Mouse (Mus musculus): ENCODE measurements at regions not wholly inside any gene's neighbourhood (a gene's known extent, or its start where the extent isn't known, plus 50 kb on each side); places are given as distances from the start of the nearest gene placed in this dataset.
"Not testable (repeated sequence)": the region's sequence is repeated elsewhere in the genome, so short reads cannot be mapped to it uniquely, and the experiment has no call there.

DNA sequence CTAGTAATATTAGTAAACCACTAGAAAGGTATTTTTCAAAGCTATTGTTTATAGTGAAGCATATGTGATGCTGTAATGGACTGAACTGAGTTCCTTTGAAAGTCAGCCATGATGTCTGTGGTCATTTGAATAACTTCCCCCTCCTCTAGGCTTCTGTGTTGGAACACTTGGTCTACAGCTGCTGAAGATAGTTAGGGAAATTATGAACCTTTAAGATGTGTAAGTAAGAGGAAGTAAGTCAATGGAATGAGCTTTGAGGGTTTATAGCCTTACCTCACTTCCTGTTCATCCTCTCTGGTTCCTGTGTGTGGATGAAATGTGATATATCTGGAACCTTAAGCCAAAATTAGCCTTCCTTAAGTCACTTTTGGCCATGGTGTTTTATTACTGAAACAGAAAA is 145.7 kb upstream of the Tmem229a start:
- H3K4me2 ChIP-seq (ENCODE audit: low read depth, low read length), result no peak overlapping the region
- no peaks in the 10 kb centered on the region for H3K36me3 ChIP-seq (ENCODE audit: control insufficient read depth, insufficient read depth, low read length)
- no peaks in the 10 kb centered on the region for H3K27me3 ChIP-seq (ENCODE audit: control insufficient read depth, insufficient read depth, low read length)
- H3K4me3 ChIP-seq (replicated peaks; ENCODE audit: low read length), result no peak overlapping the region
- H3K27ac ChIP-seq (ENCODE audit: low read length), result no peak overlapping the region
- ATAC-seq (ENCODE audit: insufficient read depth, low FRiP score), result no peak
- H3K9ac ChIP-seq (ENCODE audit: low read length), result no peak overlapping the region
- H3K9me3 ChIP-seq (replicated peaks; ENCODE audit: control insufficient read depth, low read length), result no peaks in the 10 kb centered on the region
- no peaks in the 10 kb centered on the region for H3K4me1 ChIP-seq (ENCODE audit: control insufficient read depth, insufficient read depth, low read length)

GRCm38 (mm10) chr6:25087167-25087566 is 131.1 kb upstream of the Tmem229a start:
- H3K27ac ChIP-seq (ENCODE audit: low read length), result no peak overlapping the region
- no peaks in the 10 kb centered on the region for H3K36me3 ChIP-seq (ENCODE audit: control insufficient read depth, insufficient read depth, low read length)
- H3K4me3 ChIP-seq (replicated peaks; ENCODE audit: low read length), result no peak overlapping the region
- no peaks in the 10 kb centered on the region for H3K9me3 ChIP-seq (replicated peaks; ENCODE audit: control insufficient read depth, low read length)
- no peak for ATAC-seq (ENCODE audit: insufficient read depth, low FRiP score)
- no peak overlapping the region for H3K4me2 ChIP-seq (ENCODE audit: low read depth, low read length)
- 77% methylated on average over 1 of the region's 1 CpGs for WGBS
- no peaks in the 10 kb centered on the region for H3K27me3 ChIP-seq (ENCODE audit: control insufficient read depth, insufficient read depth, low read length)
- no peak overlapping the region for H3K9ac ChIP-seq (ENCODE audit: low read length)
- H3K4me1 ChIP-seq (ENCODE audit: control insufficient read depth, insufficient read depth, low read length), result no peaks in the 10 kb centered on the region

GRCm38 (mm10) chr6:25085871-25086270 is 129.8 kb upstream of the Tmem229a start:
- no peak overlapping the region for H3K9ac ChIP-seq (ENCODE audit: low read length)
- WGBS, result 89% methylated on average over 2 of the region's 2 CpGs
- H3K27ac ChIP-seq (ENCODE audit: low read length), result no peak overlapping the region
- no peak overlapping the region for H3K4me2 ChIP-seq (ENCODE audit: low read depth, low read length)
- H3K27me3 ChIP-seq (ENCODE audit: control insufficient read depth, insufficient read depth, low read length), result no peaks in the 10 kb centered on the region
- H3K4me3 ChIP-seq (replicated peaks; ENCODE audit: low read length), result no peak overlapping the region
- ATAC-seq (ENCODE audit: insufficient read depth, low FRiP score), result no peak
- no peaks in the 10 kb centered on the region for H3K36me3 ChIP-seq (ENCODE audit: control insufficient read depth, insufficient read depth, low read length)
- no peaks in the 10 kb centered on the region for H3K4me1 ChIP-seq (ENCODE audit: control insufficient read depth, insufficient read depth, low read length)
- H3K9me3 ChIP-seq (replicated peaks; ENCODE audit: control insufficient read depth, low read length), result no peaks in the 10 kb centered on the region

DNA sequence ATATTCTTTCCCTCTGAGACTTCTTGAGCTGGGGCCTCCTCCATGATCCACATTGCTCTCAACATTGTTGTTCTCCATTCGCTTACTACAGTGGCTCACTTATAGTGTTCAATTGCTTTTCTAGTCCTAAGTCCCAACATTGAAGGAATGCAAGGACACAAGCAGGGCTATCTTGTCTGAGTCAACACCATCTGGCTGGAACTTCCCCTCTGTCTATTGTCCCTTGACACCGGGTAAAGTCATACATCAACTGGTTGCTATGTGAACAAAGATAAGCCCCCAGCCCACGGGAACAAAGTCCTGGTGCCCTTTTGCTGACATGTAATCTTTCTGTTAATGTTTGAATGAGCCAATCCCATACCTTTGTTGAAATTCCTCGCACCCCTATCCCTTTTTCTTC is 129.2 kb upstream of the Tmem229a start:
- 42% methylated on average over 4 of the region's 4 CpGs for WGBS
- H3K9me3 ChIP-seq (replicated peaks; ENCODE audit: control insufficient read depth, low read length); H3K9ac ChIP-seq (ENCODE audit: low read length); H3K27ac ChIP-seq (ENCODE audit: low read length); H3K4me1 ChIP-seq (ENCODE audit: control insufficient read depth, insufficient read depth, low read length); H3K4me3 ChIP-seq (replicated peaks; ENCODE audit: low read length); ATAC-seq (ENCODE audit: insufficient read depth, low FRiP score); H3K4me2 ChIP-seq (ENCODE audit: low read depth, low read length); H3K36me3 ChIP-seq (ENCODE audit: control insufficient read depth, insufficient read depth, low read length); H3K27me3 ChIP-seq (ENCODE audit: control insufficient read depth, insufficient read depth, low read length): not testable (repeated sequence)

DNA sequence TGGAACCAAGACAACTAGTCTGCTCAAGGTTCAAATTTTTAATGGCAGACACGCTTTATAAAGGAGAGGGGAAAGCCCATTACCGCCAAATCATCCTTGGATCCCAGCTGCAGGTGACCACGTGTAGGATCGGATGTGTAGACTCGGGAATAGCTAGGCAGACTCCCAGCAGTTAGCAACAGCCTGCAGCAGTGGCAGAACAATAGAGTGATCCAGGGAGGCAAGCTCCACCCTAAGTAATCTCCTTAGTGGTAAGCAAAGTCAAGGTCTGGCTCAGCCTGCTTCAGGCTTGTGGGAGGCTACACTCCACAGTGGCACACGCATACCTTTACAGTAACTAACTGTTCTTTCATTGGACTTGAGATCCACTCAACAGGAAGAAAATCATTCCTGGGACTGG is 109.8 kb upstream of the Tmem229a start:
- no peaks in the 10 kb centered on the region for H3K27me3 ChIP-seq (ENCODE audit: control insufficient read depth, insufficient read depth, low read length)
- 49% methylated on average over 6 of the region's 6 CpGs for WGBS

DNA sequence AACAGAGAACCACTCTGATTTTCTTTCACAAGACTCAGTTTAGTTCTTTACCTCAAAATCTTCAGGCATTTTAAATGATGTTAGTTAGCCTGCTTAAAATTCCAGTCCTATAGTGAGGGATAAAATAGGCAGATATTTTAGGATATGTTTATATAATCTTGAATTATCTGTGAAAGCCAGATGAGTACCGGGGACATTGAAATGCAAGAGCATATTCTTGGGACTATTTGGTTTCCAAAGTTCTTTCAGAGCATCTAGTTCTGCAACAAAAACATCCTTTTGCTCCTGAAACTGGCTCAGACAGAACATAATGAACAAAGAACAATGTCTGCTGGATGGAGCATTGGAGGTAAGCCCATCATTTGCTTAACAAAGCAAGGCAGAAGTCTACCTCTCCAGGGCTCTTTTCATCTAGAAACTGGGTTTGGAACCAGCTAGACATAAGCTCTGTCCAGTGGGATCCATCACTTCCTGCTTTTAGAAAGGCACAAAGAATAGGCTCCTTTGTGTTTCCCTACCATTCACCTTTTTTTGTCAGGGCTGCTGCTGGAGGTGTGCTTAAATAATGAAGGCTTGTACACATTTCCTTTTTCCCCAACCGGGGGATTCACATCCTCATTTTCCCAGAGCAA is 76.9 kb upstream of the Tmem229a start:
- Histone ChIP-seq H3K9ac (ENCODE audit: low read length) (no peak overlapping the region), H3K4me2 (ENCODE audit: low read depth, low read length) (no peak overlapping the region), H3K27me3 (ENCODE audit: control insufficient read depth, insufficient read depth, low read length) (no peaks in the 10 kb centered on the region), H3K36me3 (ENCODE audit: control insufficient read depth, insufficient read depth, low read length) (no peaks in the 10 kb centered on the region), H3K4me3 (replicated peaks; ENCODE audit: low read length) (no peak overlapping the region), H3K9me3 (replicated peaks; ENCODE audit: control insufficient read depth, low read length) (no peaks in the 10 kb centered on the region), H3K4me1 (ENCODE audit: control insufficient read depth, insufficient read depth, low read length) (no peaks in the 10 kb centered on the region), H3K27ac (ENCODE audit: low read length) (no peak overlapping the region)
- no peak for ATAC-seq (ENCODE audit: insufficient read depth, low FRiP score)
- WGBS, result 65% methylated on average over 2 of the region's 2 CpGs

More for the DNA sequence above, 109.8 kb upstream of the Tmem229a start:
- Histone ChIP-seq H3K9me3 (replicated peaks; ENCODE audit: control insufficient read depth, low read length) (no peaks in the 10 kb centered on the region), H3K4me3 (replicated peaks; ENCODE audit: low read length) (no peak overlapping the region), H3K4me2 (ENCODE audit: low read depth, low read length) (no peak overlapping the region), H3K36me3 (ENCODE audit: control insufficient read depth, insufficient read depth, low read length) (no peaks in the 10 kb centered on the region), H3K9ac (ENCODE audit: low read length) (no peak overlapping the region), H3K27ac (ENCODE audit: low read length) (no peak overlapping the region), H3K4me1 (ENCODE audit: control insufficient read depth, insufficient read depth, low read length) (no peaks in the 10 kb centered on the region)
- ATAC-seq (ENCODE audit: insufficient read depth, low FRiP score), result no peak

DNA sequence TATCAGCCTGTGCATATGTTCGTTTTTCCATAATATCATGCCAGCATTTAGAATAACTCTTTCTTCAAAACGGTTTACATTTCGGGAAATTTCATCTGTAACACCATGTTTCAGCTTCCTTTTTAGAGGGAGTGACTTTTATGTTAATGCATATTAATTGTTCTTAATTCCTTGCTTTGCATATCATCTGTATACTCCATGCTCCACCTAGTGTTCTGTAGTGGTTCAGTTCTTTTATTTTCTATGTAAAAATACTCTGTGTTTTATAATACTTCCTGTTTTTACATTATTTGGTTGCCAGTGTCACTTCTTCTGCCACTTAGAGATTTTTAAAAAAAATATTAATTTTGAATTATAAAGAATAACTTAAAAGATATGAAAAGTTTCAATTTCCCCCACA is 70.9 kb upstream of the Tmem229a start:
- Histone ChIP-seq H3K9me3 (replicated peaks; ENCODE audit: control insufficient read depth, low read length) (no peaks in the 10 kb centered on the region), H3K36me3 (ENCODE audit: control insufficient read depth, insufficient read depth, low read length) (no peaks in the 10 kb centered on the region), H3K9ac (ENCODE audit: low read length) (no peak overlapping the region), H3K27me3 (ENCODE audit: control insufficient read depth, insufficient read depth, low read length) (no peaks in the 10 kb centered on the region), H3K4me1 (ENCODE audit: control insufficient read depth, insufficient read depth, low read length) (no peaks in the 10 kb centered on the region), H3K4me3 (replicated peaks; ENCODE audit: low read length) (no peak overlapping the region), H3K4me2 (ENCODE audit: low read depth, low read length) (no peak overlapping the region), H3K27ac (ENCODE audit: low read length) (no peak overlapping the region)
- 79% methylated on average over 3 of the region's 3 CpGs for WGBS
- no peak for ATAC-seq (ENCODE audit: insufficient read depth, low FRiP score)

GRCm38 (mm10) chr6:25020005-25020772 is 64.1 kb upstream of the Tmem229a start:
- Histone ChIP-seq H3K4me2 (ENCODE audit: low read depth, low read length) (no peak overlapping the region), H3K27me3 (ENCODE audit: control insufficient read depth, insufficient read depth, low read length) (no peaks in the 10 kb centered on the region), H3K36me3 (ENCODE audit: control insufficient read depth, insufficient read depth, low read length) (no peaks in the 10 kb centered on the region), H3K4me3 (replicated peaks; ENCODE audit: low read length) (no peak overlapping the region), H3K4me1 (ENCODE audit: control insufficient read depth, insufficient read depth, low read length) (no peaks in the 10 kb centered on the region), H3K9ac (ENCODE audit: low read length) (no peak overlapping the region), H3K9me3 (replicated peaks; ENCODE audit: control insufficient read depth, low read length) (no peaks in the 10 kb centered on the region), H3K27ac (ENCODE audit: low read length) (no peak overlapping the region)
- ATAC-seq (ENCODE audit: insufficient read depth, low FRiP score), result 0 out of 2 replicates have a peak, but pooled peaks have one; percentile 53
- WGBS, result 10% methylated on average over 2 of the region's 2 CpGs

DNA sequence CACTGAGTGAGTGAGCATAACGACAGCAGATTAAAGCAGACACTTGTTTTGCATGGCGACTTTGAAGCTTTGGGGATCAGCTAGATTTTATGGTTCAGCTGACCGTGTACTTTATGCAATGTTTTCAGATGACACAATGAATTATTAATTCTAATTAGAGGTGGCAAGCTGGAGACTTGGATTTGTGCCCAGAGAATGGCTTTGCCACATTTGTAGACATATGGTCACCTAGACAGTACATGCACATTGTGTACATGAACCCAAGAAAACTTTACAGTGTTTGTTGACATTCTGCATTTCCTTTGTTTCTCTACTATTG is 57.1 kb upstream of the Tmem229a start:
- whole genome bisulfite sequencing, result 43% methylated on average over 3 of the region's 3 CpGs
- Histone ChIP-seq H3K4me1 (ENCODE audit: control insufficient read depth, insufficient read depth, low read length) (0 out of 2 replicates have a peak, but pooled peaks cover 3% of the 10 kb centered on the region), H3K27me3 (ENCODE audit: control insufficient read depth, insufficient read depth, low read length) (no peaks in the 10 kb centered on the region), H3K9ac (ENCODE audit: low read length) (no peak overlapping the region), H3K4me2 (ENCODE audit: low read depth, low read length) (no peak overlapping the region), H3K27ac (ENCODE audit: low read length) (no peak overlapping the region), H3K4me3 (replicated peaks; ENCODE audit: low read length) (no peak overlapping the region), H3K9me3 (replicated peaks; ENCODE audit: control insufficient read depth, low read length) (no peaks in the 10 kb centered on the region), H3K36me3 (ENCODE audit: control insufficient read depth, insufficient read depth, low read length) (no peaks in the 10 kb centered on the region)
- ATAC-seq (ENCODE audit: insufficient read depth, low FRiP score), result no peak
